Mouse (Mus musculus) intestine, embryonic 14.5 days (tissue): ENCODE results near the gene Tie1. TPM values are rescaled to one million over a fixed set of nuclear protein-coding genes. Genes with fewer than 3 reads are reported as not detected.

ENCODE experiments used
- ATAC-seq: fragments of 200-750 bp; cut with Nextera tagmentation; replicated peaks from 2 replicates; pipeline ENCODE4 v1.8.0; 2017; ENCODE audit warnings: low read depth, moderate number of reproducible peaks, moderate TSS enrichment, moderate library complexity; ENCODE audit not compliant: low FRiP score, low TSS enrichment
- DNase-seq: peaks from one replicate; pipeline ENCODE4 v3.0.0-alpha.2; 2018; ENCODE audit warnings: low spot score
- H3K27ac ChIP-seq: fragments of 300-500 bp; sonication (generic); 2 replicates; pipeline ENCODE4 v1.5.1; 2014; ENCODE audit warnings: low read depth, mild to moderate bottlenecking, control low read depth
- H3K27me3 ChIP-seq: fragments of 300-500 bp; sonication (generic); replicated peaks from 2 replicates; pipeline ENCODE4 v1.6.1; 2014; ENCODE audit warnings: low read length, control low read depth; ENCODE audit not compliant: control insufficient read depth, insufficient read depth
- H3K36me3 ChIP-seq: fragments of 300-500 bp; sonication (generic); 2 replicates; pipeline ENCODE4 v1.6.1; 2014; ENCODE audit warnings: low read length, control low read depth; ENCODE audit not compliant: control insufficient read depth, insufficient read depth
- H3K4me1 ChIP-seq: fragments of 300-500 bp; sonication (generic); replicated peaks from 2 replicates; pipeline ENCODE4 v1.6.1; 2014; ENCODE audit warnings: low read length, control low read depth, mixed read lengths; ENCODE audit not compliant: control insufficient read depth, insufficient read depth
- H3K4me2 ChIP-seq: fragments of 300-500 bp; sonication (generic); 2 replicates; pipeline ENCODE4 v1.6.1; 2014; ENCODE audit warnings: low read length
- H3K4me3 ChIP-seq: fragments of 300-500 bp; sonication (generic); 2 replicates; pipeline ENCODE4 v1.5.1; 2014; ENCODE audit warnings: low read depth, low read length, control low read depth, mixed read lengths
- H3K9ac ChIP-seq: fragments of 300-500 bp; sonication (generic); 2 replicates; pipeline ENCODE4 v1.6.1; 2014; ENCODE audit warnings: mild to moderate bottlenecking, low read length
- H3K9me3 ChIP-seq: fragments of 300-500 bp; sonication (generic); 2 replicates; pipeline ENCODE4 v1.6.1; 2016; ENCODE audit warnings: low read length, control low read depth; ENCODE audit not compliant: control insufficient read depth
- WGBS: fragments of 180-500 bp; shearing (Covaris S2); extraction: QIAGEN DNeasy Blood & Tissue Kit; methylation state at CpG from one replicate; pipeline ENCODE4 v1.1.7; 2014; 5-methylcytosine and 5-hydroxymethylcytosine counted together
- polyA plus RNA-seq: library from polyadenylated mRNA; unstranded; fragments of >200 nt; fragmentation: Nextera tagmentation; extraction: Ambion mirVana; gene quantifications from 2 replicates; pipeline ENCODE4 v1.2.1, GENCODE M21; 2014

Gene Tie1
- 17.2 and 18.8 TPM in 2 replicates for polyA plus RNA-seq

- DNase-seq (no peak), ATAC-seq (0 out of 2 replicates have a peak, but pooled peaks have one; percentile 47)
- WGBS: 79% methylated on average over 8 of the region's 8 CpGs
Observed at GRCm38 (mm10) chr4:118489717-118490132, at the start of gene Tie1. Gene Tie1 (minus strand): TSS chr4:118490061.

DNA sequence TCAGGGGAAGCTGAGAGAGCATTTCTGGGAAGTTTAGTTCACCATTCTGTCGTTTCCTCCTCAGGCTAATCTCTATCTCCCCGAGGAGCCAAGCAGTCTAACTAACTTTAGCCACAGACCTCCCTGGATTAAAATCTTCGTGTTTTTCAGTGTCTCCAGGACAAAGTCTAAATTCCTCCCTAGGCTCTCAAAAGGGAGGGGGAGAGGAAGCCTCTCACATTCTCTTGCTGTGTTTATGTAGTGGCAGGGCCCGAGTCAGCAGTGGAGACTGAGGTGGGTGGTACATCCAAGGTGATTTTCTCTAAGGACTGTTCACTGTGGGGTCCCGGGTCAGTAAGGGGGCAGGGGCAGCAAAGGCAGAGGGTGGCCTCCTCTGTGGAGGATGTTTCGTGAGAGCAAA, 47.9 kb upstream of the Tie1 start:
- no peak overlapping the region for H3K4me2 ChIP-seq
- no peaks in the 10 kb centered on the region for H3K36me3 ChIP-seq
- no peak overlapping the region for H3K4me3 ChIP-seq
- no peak for DNase-seq
- H3K27ac ChIP-seq: no peak overlapping the region
- no peaks in the 10 kb centered on the region for H3K27me3 ChIP-seq
- H3K9ac ChIP-seq: no peak overlapping the region
- no peaks in the 10 kb centered on the region for H3K4me1 ChIP-seq
- WGBS: 19% methylated on average over 6 of the region's 6 CpGs
- ATAC-seq: no peak
- no peaks in the 10 kb centered on the region for H3K9me3 ChIP-seq

More at GRCm38 (mm10) chr4:118489717-118490132, at the start of gene Tie1:
- no peaks in the 10 kb centered on the region for H3K27me3 ChIP-seq
- H3K4me1 ChIP-seq: no peaks in the 10 kb centered on the region
- H3K4me2 ChIP-seq: no peak within 1 kb of the TSS; the same call in 1 of the 2 replicates
- H3K36me3 ChIP-seq: no peaks in the 10 kb centered on the region
- H3K4me3 ChIP-seq: no peak within 1 kb of the TSS
- H3K27ac ChIP-seq: no peak within 1 kb of the TSS
- H3K9me3 ChIP-seq: no peaks in the 10 kb centered on the region
- H3K9ac ChIP-seq: no peak within 1 kb of the TSS

DNA sequence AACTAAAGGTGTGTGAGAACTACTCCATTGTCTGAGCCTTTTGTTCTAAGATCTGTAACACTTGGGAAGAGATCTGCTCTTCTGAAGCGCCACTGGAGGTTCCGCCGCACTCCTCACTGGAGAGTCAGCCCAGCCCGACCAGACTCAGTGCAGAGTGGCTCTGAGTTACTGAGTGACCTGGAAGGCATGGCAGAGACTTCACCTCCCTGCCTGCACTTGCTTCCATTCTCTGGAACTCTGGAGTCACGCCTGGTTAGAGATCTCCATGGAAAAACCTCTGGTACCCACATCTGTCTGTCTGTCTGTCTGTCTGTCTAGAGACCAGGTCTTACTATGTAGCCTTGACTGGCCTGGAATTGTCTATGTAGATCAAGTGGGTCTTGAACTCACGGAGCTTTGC, 45.7 kb upstream of the Tie1 start:
- H3K4me3 ChIP-seq: no peak overlapping the region
- DNase-seq: no peak
- no peaks in the 10 kb centered on the region for H3K27me3 ChIP-seq
- no peaks in the 10 kb centered on the region for H3K4me1 ChIP-seq
- ATAC-seq: no peak
- no peak overlapping the region for H3K9ac ChIP-seq
- H3K36me3 ChIP-seq: no peaks in the 10 kb centered on the region
- H3K4me2 ChIP-seq: no peak overlapping the region
- no peaks in the 10 kb centered on the region for H3K9me3 ChIP-seq
- no peak overlapping the region for H3K27ac ChIP-seq
- 86% methylated on average over 6 of the region's 6 CpGs for WGBS

- H3K9ac ChIP-seq: no peak overlapping the region
- H3K27me3 ChIP-seq: no peaks in the 10 kb centered on the region
- H3K36me3 ChIP-seq: no peaks in the 10 kb centered on the region
- DNase-seq (no peak), ATAC-seq (no peak)
- no peak overlapping the region for H3K4me3 ChIP-seq
- H3K9me3 ChIP-seq: no peaks in the 10 kb centered on the region
- no peaks in the 10 kb centered on the region for H3K4me1 ChIP-seq
- WGBS: 77% methylated on average over 7 of the region's 7 CpGs
- H3K27ac ChIP-seq: no peak overlapping the region
- H3K4me2 ChIP-seq: no peak overlapping the region
Observed at GRCm38 (mm10) chr4:118533605-118534004, 43.7 kb upstream of the Tie1 start.

DNA sequence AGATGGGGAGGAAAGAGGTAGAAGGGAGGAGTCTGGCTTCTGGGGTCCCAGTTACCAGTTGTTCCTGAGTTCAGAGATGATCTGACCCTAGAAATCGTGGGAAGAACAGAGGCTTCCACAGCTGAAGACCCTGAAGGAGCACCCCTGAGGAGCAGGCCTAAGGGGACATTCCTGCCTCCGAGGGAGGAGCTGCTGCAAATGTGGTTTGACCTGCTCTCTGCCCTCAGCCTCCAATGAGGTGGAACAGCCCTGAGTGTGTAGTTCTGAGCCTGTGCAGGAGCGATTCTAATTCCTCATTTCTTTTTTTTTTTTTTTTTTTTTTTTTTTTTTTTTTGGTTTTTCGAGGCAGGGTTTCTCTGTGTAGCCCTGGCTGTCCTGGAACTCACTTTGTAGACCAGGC, 43.3 kb upstream of the Tie1 start:
- Histone ChIP-seq H3K4me2 (no peak overlapping the region), H3K4me1 (no peaks in the 10 kb centered on the region), H3K27ac (no peak overlapping the region), H3K27me3 (no peaks in the 10 kb centered on the region), H3K36me3 (no peaks in the 10 kb centered on the region), H3K4me3 (no peak overlapping the region), H3K9ac (no peak overlapping the region), H3K9me3 (no peaks in the 10 kb centered on the region)
- WGBS: 57% methylated on average over 3 of the region's 4 CpGs
- no peak for ATAC-seq
- DNase-seq: no peak

GRCm38 (mm10) chr4:118532663-118533062, 42.8 kb upstream of the Tie1 start:
- H3K4me3 ChIP-seq: no peak overlapping the region
- no peaks in the 10 kb centered on the region for H3K36me3 ChIP-seq
- no peak overlapping the region for H3K9ac ChIP-seq
- no peaks in the 10 kb centered on the region for H3K27me3 ChIP-seq
- no peaks in the 10 kb centered on the region for H3K9me3 ChIP-seq
- DNase-seq (no peak), ATAC-seq (no peak)
- no peak overlapping the region for H3K27ac ChIP-seq
- no peak overlapping the region for H3K4me2 ChIP-seq
- H3K4me1 ChIP-seq: no peaks in the 10 kb centered on the region
- WGBS: 75% methylated on average over 5 of the region's 5 CpGs

DNA sequence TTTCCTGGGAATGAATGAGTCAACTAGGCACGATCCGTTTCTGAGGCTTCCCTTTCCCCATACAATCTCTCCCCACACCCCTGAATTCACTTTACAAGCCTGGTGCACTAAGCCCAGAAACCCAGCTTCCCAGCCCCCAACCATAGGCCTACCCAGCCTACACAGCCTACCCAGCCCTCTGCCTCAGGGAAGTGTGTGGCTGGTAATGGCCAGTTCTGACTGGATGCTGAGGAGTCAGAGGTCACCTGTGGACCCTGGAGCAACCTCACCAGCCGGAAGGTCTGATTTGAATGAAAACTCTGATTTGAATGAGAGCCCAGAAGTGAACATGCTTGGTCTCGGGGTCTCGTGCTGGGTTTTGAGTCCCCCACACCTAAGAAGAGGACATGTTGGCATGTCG, 37.9 kb upstream of the Tie1 start:
- Histone ChIP-seq H3K9ac (no peak overlapping the region), H3K4me1 (0 out of 2 replicates have a peak, but pooled peaks cover 2% of the 10 kb centered on the region), H3K9me3 (no peaks in the 10 kb centered on the region), H3K36me3 (no peaks in the 10 kb centered on the region), H3K4me2 (peak overlapping the region; percentile 38), H3K27me3 (no peaks in the 10 kb centered on the region), H3K4me3 (peak overlapping the region; percentile 18), H3K27ac (no peak overlapping the region; the same call in 1 of the 2 replicates)
- 86% methylated on average over 6 of the region's 6 CpGs for WGBS
- DNase-seq (no peak), ATAC-seq (no peak)

DNA sequence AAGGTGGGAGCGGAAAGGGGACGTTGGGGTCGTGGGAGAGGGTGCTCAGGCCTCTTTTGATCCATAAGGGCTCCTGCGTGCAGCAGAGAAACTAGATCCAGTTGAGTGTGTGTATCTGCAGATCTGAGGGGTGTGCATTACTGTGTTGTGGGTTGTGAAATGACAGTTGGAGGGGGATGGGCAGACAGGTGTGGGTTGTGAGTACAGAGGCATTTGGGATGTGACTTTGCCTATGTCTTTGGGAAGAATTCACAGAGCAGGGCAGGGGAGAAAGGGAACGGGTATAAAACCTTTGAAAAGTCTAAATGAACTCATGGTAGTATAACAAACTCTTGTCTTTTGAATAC, 37.4 kb upstream of the Tie1 start:
- Histone ChIP-seq H3K27ac (no peak overlapping the region; the same call in 1 of the 2 replicates), H3K9me3 (no peaks in the 10 kb centered on the region), H3K4me3 (peak overlapping the region; percentile 18), H3K4me1 (0 out of 2 replicates have a peak, but pooled peaks cover 2% of the 10 kb centered on the region), H3K4me2 (peak overlapping the region; percentile 38), H3K9ac (no peak overlapping the region), H3K36me3 (no peaks in the 10 kb centered on the region), H3K27me3 (no peaks in the 10 kb centered on the region)
- 32% methylated on average over 5 of the region's 5 CpGs for WGBS
- ATAC-seq: peak; percentile 2; the same call in 1 of the 2 replicates
- no peak for DNase-seq
